Mouse (Mus musculus): Measurements from ENCODE around the gene Olfr1259. TPM values are rescaled to one million over a fixed set of nuclear protein-coding genes. Genes with fewer than 3 reads are reported as not detected.

Olfr1259 gene
- polyA plus RNA-seq (2012; rRNA removed; ENCODE audit: low replicate concordance), result not detected in 2 replicates

GRCm38 (mm10) chr2:89948564-89948963, at the start of gene Olfr1259:
TSS of gene Olfr1259 (minus strand) at chr2:89948664.

GRCm38 (mm10) chr2:89990921-89991320, 42.5 kb upstream of the Olfr1259 start, which contains the start of gene Olfr1261:
TSS of gene Olfr1261 (plus strand) at chr2:89991221.

GRCm38 (mm10) chr2:89974184-89974583, 25.7 kb upstream of the Olfr1259 start, which contains the start of gene Olfr1260:
TSS of gene Olfr1260 (plus strand) at chr2:89974340.

GRCm38 (mm10) chr2:89927009-89927408, 21.5 kb downstream of the Olfr1259 start, which contains the start of gene Olfr1258:
TSS of gene Olfr1258 (plus strand) at chr2:89927309.

Other genes starting within 250 kb of the Olfr1259 start
- not detected in 2 replicates for gene Olfr1252, start 223.7 kb downstream of the Olfr1259 start, polyA plus RNA-seq (2012; rRNA removed; ENCODE audit: low replicate concordance)
- not detected in 2 replicates for gene Olfr1253, start 191.6 kb downstream of the Olfr1259 start, polyA plus RNA-seq (2012; rRNA removed; ENCODE audit: low replicate concordance)
- gene Olfr1254, start 155.0 kb downstream of the Olfr1259 start, polyA plus RNA-seq (2012; rRNA removed; ENCODE audit: low replicate concordance), result not detected in 2 replicates
- gene Olfr1255, start 136.6 kb downstream of the Olfr1259 start, polyA plus RNA-seq (2012; rRNA removed; ENCODE audit: low replicate concordance), result not detected in 2 replicates
- gene Olfr1256, start 107.1 kb downstream of the Olfr1259 start, polyA plus RNA-seq (2012; rRNA removed; ENCODE audit: low replicate concordance), result not detected in 2 replicates
- not detected in 2 replicates for gene Olfr48, start 100.5 kb downstream of the Olfr1259 start, polyA plus RNA-seq (2012; rRNA removed; ENCODE audit: low replicate concordance)
- not detected in 2 replicates for gene Olfr1257, start 70.2 kb downstream of the Olfr1259 start, polyA plus RNA-seq (2012; rRNA removed; ENCODE audit: low replicate concordance)
- not detected in 2 replicates for gene Olfr1258, start 21.4 kb downstream of the Olfr1259 start, polyA plus RNA-seq (2012; rRNA removed; ENCODE audit: low replicate concordance)
- gene Olfr1260, start 25.7 kb upstream of the Olfr1259 start, polyA plus RNA-seq (2012; rRNA removed; ENCODE audit: low replicate concordance), result not detected in 2 replicates
- gene Olfr1261, start 42.6 kb upstream of the Olfr1259 start, polyA plus RNA-seq (2012; rRNA removed; ENCODE audit: low replicate concordance), result not detected in 2 replicates
- not detected in 2 replicates for gene Olfr1262, start 51.5 kb upstream of the Olfr1259 start, polyA plus RNA-seq (2012; rRNA removed; ENCODE audit: low replicate concordance)
- gene Olfr1263, start 63.5 kb upstream of the Olfr1259 start, polyA plus RNA-seq (2012; rRNA removed; ENCODE audit: low replicate concordance), result not detected in 2 replicates
- not detected in 2 replicates for gene Olfr1264, start 76.9 kb upstream of the Olfr1259 start, polyA plus RNA-seq (2012; rRNA removed; ENCODE audit: low replicate concordance)
- gene Olfr1265, start 86.7 kb upstream of the Olfr1259 start, polyA plus RNA-seq (2012; rRNA removed; ENCODE audit: low replicate concordance), result not detected in 2 replicates
- not detected in 2 replicates for gene Olfr140, start 114.9 kb upstream of the Olfr1259 start, polyA plus RNA-seq (2012; rRNA removed; ENCODE audit: low replicate concordance)
- not detected in 2 replicates for gene Olfr1269, start 172.7 kb upstream of the Olfr1259 start, polyA plus RNA-seq (2012; rRNA removed; ENCODE audit: low replicate concordance)
- gene Olfr32, start 193.6 kb upstream of the Olfr1259 start, polyA plus RNA-seq (2012; rRNA removed; ENCODE audit: low replicate concordance), result not detected in 2 replicates
- gene Olfr1270, start 204.4 kb upstream of the Olfr1259 start, polyA plus RNA-seq (2012; rRNA removed; ENCODE audit: low replicate concordance), result not detected in 2 replicates

Measured in duodenum, adult 2 months (tissue).